Mouse (Mus musculus): ENCODE measurements around the gene Gmds. TPM values are rescaled to one million over a fixed set of nuclear protein-coding genes. Genes with fewer than 3 reads are reported as not detected.
A peak's percentile ranks its signal among the peaks of the same experiment; 100 is the strongest.

Gmds gene
- total RNA-seq, 1 experiment: 7.3 TPM

- DNase-seq (ENCODE audit: low read depth, low spot score): no peak
- H3K36me3 ChIP-seq (ENCODE audit: control insufficient read depth, insufficient read depth, low read length, poor library complexity, severe bottlenecking): no peaks in the 10 kb centered on the region
- H3K4me3 ChIP-seq (ENCODE audit: insufficient read depth in 1 of 2, low read depth in 1 of 2, low read length in 2 of 2, poor library complexity in 1 of 2, severe bottlenecking in 1 of 2): no peak overlapping the region
- no peak overlapping the region for H3K27ac ChIP-seq (ENCODE audit: insufficient read depth, low read depth, low read length, poor library complexity, severe bottlenecking)
- no peaks in the 10 kb centered on the region for H3K9me3 ChIP-seq (ENCODE audit: control insufficient read depth, insufficient read depth, low read depth, low read length)
- H3K4me1 ChIP-seq (ENCODE audit: control insufficient read depth in 2 of 2, insufficient read depth in 2 of 2, low read length in 2 of 2, poor library complexity in 1 of 2): peaks cover 0 to 4% of the 10 kb centered on the region in 2 experiments; a peak in 1 of 4 replicates
- H3K9ac ChIP-seq (ENCODE audit: insufficient read depth, low read depth, low read length, poor library complexity, severe bottlenecking): no peak overlapping the region
- TF ChIP-seq MAFK (IDR thresholded peaks at IDR 0.05; ENCODE audit: insufficient read depth, low read depth, low read length) (no peak), ZNF384 (IDR thresholded peaks at IDR 0.05; ENCODE audit: low read depth, low read length) (no peak), CHD2 (IDR thresholded peaks at IDR 0.05; ENCODE audit: low read depth, low read length) (no peak), ZC3H11A (IDR thresholded peaks at IDR 0.05; ENCODE audit: borderline replicate concordance, low read depth, low read length) (no peak), HCFC1 (IDR thresholded peaks at IDR 0.05; ENCODE audit: borderline replicate concordance, insufficient read depth, low read length) (no peak)
- in situ Hi-C loops (cut with MboI; ENCODE audit: low sequenced_read_pairs in 2 of 2, unreplicated experiment in 2 of 2): no loop called here
Observed at GRCm38 (mm10) chr13:31924506-31924905, 414.0 kb downstream of the Gmds start.

GRCm38 (mm10) chr13:31919716-31920115 is 418.8 kb downstream of the Gmds start:
- H3K4me1 ChIP-seq (ENCODE audit: control insufficient read depth in 2 of 2, insufficient read depth in 2 of 2, low read length in 2 of 2, poor library complexity in 1 of 2): peaks cover 2 to 15% of the 10 kb centered on the region in 2 experiments; a peak in 1 of 4 replicates
- no peak overlapping the region for H3K4me3 ChIP-seq (ENCODE audit: insufficient read depth in 1 of 2, low read depth in 1 of 2, low read length in 2 of 2, poor library complexity in 1 of 2, severe bottlenecking in 1 of 2)
- in situ Hi-C loops (cut with MboI; ENCODE audit: low sequenced_read_pairs in 2 of 2, unreplicated experiment in 2 of 2): no loop called here
- no peaks in the 10 kb centered on the region for H3K9me3 ChIP-seq (ENCODE audit: control insufficient read depth, insufficient read depth, low read depth, low read length)
- no peak for TF ChIP-seq HCFC1 (IDR thresholded peaks at IDR 0.05; ENCODE audit: borderline replicate concordance, insufficient read depth, low read length)
- TF ChIP-seq CHD2 (IDR thresholded peaks at IDR 0.05; ENCODE audit: low read depth, low read length): no peak
- H3K9ac ChIP-seq (ENCODE audit: insufficient read depth, low read depth, low read length, poor library complexity, severe bottlenecking): no peak overlapping the region
- DNase-seq (ENCODE audit: low read depth, low spot score): no peak
- no peaks in the 10 kb centered on the region for H3K36me3 ChIP-seq (ENCODE audit: control insufficient read depth, insufficient read depth, low read length, poor library complexity, severe bottlenecking)
- no peak overlapping the region for H3K27ac ChIP-seq (ENCODE audit: insufficient read depth, low read depth, low read length, poor library complexity, severe bottlenecking)

GRCm38 (mm10) chr13:31917387-31917786 is 421.2 kb downstream of the Gmds start:
- TF ChIP-seq CHD2 (IDR thresholded peaks at IDR 0.05; ENCODE audit: low read depth, low read length) (no peak), HCFC1 (IDR thresholded peaks at IDR 0.05; ENCODE audit: borderline replicate concordance, insufficient read depth, low read length) (no peak)
- Histone ChIP-seq H3K27ac (ENCODE audit: insufficient read depth, low read depth, low read length, poor library complexity, severe bottlenecking) (no peak overlapping the region), H3K36me3 (ENCODE audit: control insufficient read depth, insufficient read depth, low read length, poor library complexity, severe bottlenecking) (no peaks in the 10 kb centered on the region), H3K4me3 (ENCODE audit: insufficient read depth in 1 of 2, low read depth in 1 of 2, low read length in 2 of 2, poor library complexity in 1 of 2, severe bottlenecking in 1 of 2) (no peak overlapping the region), H3K4me1 (ENCODE audit: control insufficient read depth in 2 of 2, insufficient read depth in 2 of 2, low read length in 2 of 2, poor library complexity in 1 of 2) (peaks cover 2 to 15% of the 10 kb centered on the region in 2 experiments; a peak in 1 of 4 replicates), H3K9ac (ENCODE audit: insufficient read depth, low read depth, low read length, poor library complexity, severe bottlenecking) (no peak overlapping the region), H3K9me3 (ENCODE audit: control insufficient read depth, insufficient read depth, low read depth, low read length) (no peaks in the 10 kb centered on the region)
- in situ Hi-C loops (cut with MboI; ENCODE audit: low sequenced_read_pairs in 2 of 2, unreplicated experiment in 2 of 2): no loop called here
- no peak for DNase-seq (ENCODE audit: low read depth, low spot score)

- peaks cover 2 to 17% of the 10 kb centered on the region in 2 experiments; a peak in 1 of 4 replicates for H3K4me1 ChIP-seq (ENCODE audit: control insufficient read depth in 2 of 2, insufficient read depth in 2 of 2, low read length in 2 of 2, poor library complexity in 1 of 2)
- H3K27ac ChIP-seq (ENCODE audit: insufficient read depth, low read depth, low read length, poor library complexity, severe bottlenecking): no peak overlapping the region
- TF ChIP-seq CHD2 (IDR thresholded peaks at IDR 0.05; ENCODE audit: low read depth, low read length) (no peak), MAFK (IDR thresholded peaks at IDR 0.05; ENCODE audit: insufficient read depth, low read depth, low read length) (no peak), HCFC1 (IDR thresholded peaks at IDR 0.05; ENCODE audit: borderline replicate concordance, insufficient read depth, low read length) (no peak), ZNF384 (IDR thresholded peaks at IDR 0.05; ENCODE audit: low read depth, low read length) (no peak), ZC3H11A (IDR thresholded peaks at IDR 0.05; ENCODE audit: borderline replicate concordance, low read depth, low read length) (no peak)
- H3K36me3 ChIP-seq (ENCODE audit: control insufficient read depth, insufficient read depth, low read length, poor library complexity, severe bottlenecking): no peaks in the 10 kb centered on the region
- peak; percentile 28 for DNase-seq (ENCODE audit: low read depth, low spot score)
- in situ Hi-C loops (cut with MboI; ENCODE audit: low sequenced_read_pairs in 2 of 2, unreplicated experiment in 2 of 2): no loop called here
- no peaks in the 10 kb centered on the region for H3K9me3 ChIP-seq (ENCODE audit: control insufficient read depth, insufficient read depth, low read depth, low read length)
- no peak overlapping the region for H3K4me3 ChIP-seq (ENCODE audit: insufficient read depth in 1 of 2, low read depth in 1 of 2, low read length in 2 of 2, poor library complexity in 1 of 2, severe bottlenecking in 1 of 2)
- no peak overlapping the region for H3K9ac ChIP-seq (ENCODE audit: insufficient read depth, low read depth, low read length, poor library complexity, severe bottlenecking)
Observed at GRCm38 (mm10) chr13:31915748-31916147, 422.8 kb downstream of the Gmds start.

GRCm38 (mm10) chr13:31914901-31915587 is 423.5 kb downstream of the Gmds start:
- no peaks in the 10 kb centered on the region for H3K36me3 ChIP-seq (ENCODE audit: control insufficient read depth, insufficient read depth, low read length, poor library complexity, severe bottlenecking)
- peaks cover 2 to 17% of the 10 kb centered on the region in 2 experiments; a peak in 1 of 4 replicates for H3K4me1 ChIP-seq (ENCODE audit: control insufficient read depth in 2 of 2, insufficient read depth in 2 of 2, low read length in 2 of 2, poor library complexity in 1 of 2)
- no peak for DNase-seq (ENCODE audit: low read depth, low spot score)
- in situ Hi-C loops (cut with MboI; ENCODE audit: low sequenced_read_pairs in 2 of 2, unreplicated experiment in 2 of 2): no loop called here
- TF ChIP-seq ZC3H11A (IDR thresholded peaks at IDR 0.05; ENCODE audit: borderline replicate concordance, low read depth, low read length) (no peak), CHD2 (IDR thresholded peaks at IDR 0.05; ENCODE audit: low read depth, low read length) (no peak), HCFC1 (IDR thresholded peaks at IDR 0.05; ENCODE audit: borderline replicate concordance, insufficient read depth, low read length) (no peak), ZNF384 (IDR thresholded peaks at IDR 0.05; ENCODE audit: low read depth, low read length) (no peak), MAFK (IDR thresholded peaks at IDR 0.05; ENCODE audit: insufficient read depth, low read depth, low read length) (no peak)
- H3K4me3 ChIP-seq (ENCODE audit: insufficient read depth in 1 of 2, low read depth in 1 of 2, low read length in 2 of 2, poor library complexity in 1 of 2, severe bottlenecking in 1 of 2): no peak overlapping the region
- H3K27ac ChIP-seq (ENCODE audit: insufficient read depth, low read depth, low read length, poor library complexity, severe bottlenecking): no peak overlapping the region
- H3K9ac ChIP-seq (ENCODE audit: insufficient read depth, low read depth, low read length, poor library complexity, severe bottlenecking): no peak overlapping the region
- H3K9me3 ChIP-seq (ENCODE audit: control insufficient read depth, insufficient read depth, low read depth, low read length): no peaks in the 10 kb centered on the region

Measured in ES-E14 (cell line).